Mouse (Mus musculus) adipocyte (in vitro differentiated cells): ENCODE data around the gene F8a.
"Not testable (repeated sequence)": the region's sequence is repeated elsewhere in the genome, so short reads cannot be mapped to it uniquely, and the experiment has no call there.

Experiments
- DNase-seq: peaks from one replicate; pipeline ENCODE4 v3.0.0-alpha.2; 2016; ENCODE audit warnings: low spot score

The F8a gene

GRCm38 (mm10) chrX:73227914-73228605 lies at the start of gene F8a:
Gene F8a (plus strand): TSS chrX:73228291.
- DNase-seq: peak; percentile 84

DNA sequence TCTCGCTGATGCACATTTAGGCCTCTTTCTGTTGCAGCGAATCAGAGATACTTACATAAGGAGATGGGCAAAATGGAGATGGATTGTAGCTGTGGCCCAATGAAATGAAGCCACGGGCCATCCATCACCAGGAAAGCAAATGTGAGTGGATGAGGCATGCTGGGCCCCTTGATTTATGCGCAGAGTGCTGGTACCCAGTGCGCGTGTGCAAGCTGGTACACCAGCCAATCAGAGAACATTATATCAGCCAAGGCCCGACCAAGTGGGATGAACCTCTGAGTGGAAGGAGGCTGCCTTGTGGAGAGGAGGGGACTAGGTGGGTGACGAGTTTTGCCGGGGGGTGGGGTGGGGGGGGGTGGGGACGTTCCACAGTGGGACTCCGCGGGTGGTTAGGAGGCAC lies 36.2 kb upstream of the F8a start, which contains the start of gene Xlr3b:
TSS of gene Xlr3b (plus strand) at position 274 of the 400 bp plus-strand sequence.
- peak; percentile 92 for DNase-seq

DNA sequence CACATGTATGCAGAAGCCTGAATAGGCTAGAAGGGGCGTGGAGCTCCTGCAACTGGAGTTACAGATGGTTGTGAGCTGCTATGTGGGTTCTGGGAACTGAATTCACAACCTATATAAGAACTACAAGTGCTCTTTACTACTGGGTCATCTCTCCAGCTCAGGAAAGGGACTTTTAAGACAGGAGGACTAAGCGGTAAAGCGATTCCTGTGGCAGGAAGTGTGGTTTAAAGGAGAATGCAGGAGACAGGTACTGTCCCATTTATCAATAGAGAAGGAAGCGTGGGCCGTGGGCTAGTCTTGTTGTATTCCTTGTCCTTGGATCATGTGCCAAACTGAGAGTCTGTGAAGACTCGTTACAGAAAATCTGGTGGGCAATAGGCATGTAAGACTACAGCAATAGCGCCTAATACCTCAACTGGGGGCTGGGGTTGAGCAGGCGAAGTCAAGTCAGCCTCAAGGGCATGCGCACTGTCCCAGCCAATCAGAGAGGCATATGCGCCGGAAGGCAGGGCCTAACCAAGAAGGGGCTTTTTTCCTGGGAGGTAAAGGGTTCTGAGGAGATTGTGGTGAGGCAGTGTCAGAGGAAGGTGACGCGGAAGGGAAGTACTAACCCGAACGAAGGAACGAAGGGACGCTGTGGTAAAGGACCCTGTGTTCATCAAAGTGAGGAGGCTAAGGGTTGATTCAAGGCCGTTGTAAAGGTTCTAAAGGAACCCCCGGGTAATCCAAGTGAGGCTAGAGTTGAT lies 14.1 kb upstream of the F8a start, which contains the start of gene Xlr4b:
TSS of gene Xlr4b (plus strand) at position 515 of the 746 bp plus-strand sequence.
- not testable (repeated sequence) for DNase-seq

GRCm38 (mm10) chrX:73225365-73225764 lies 2.7 kb upstream of the F8a start:
- no peak for DNase-seq

DNA sequence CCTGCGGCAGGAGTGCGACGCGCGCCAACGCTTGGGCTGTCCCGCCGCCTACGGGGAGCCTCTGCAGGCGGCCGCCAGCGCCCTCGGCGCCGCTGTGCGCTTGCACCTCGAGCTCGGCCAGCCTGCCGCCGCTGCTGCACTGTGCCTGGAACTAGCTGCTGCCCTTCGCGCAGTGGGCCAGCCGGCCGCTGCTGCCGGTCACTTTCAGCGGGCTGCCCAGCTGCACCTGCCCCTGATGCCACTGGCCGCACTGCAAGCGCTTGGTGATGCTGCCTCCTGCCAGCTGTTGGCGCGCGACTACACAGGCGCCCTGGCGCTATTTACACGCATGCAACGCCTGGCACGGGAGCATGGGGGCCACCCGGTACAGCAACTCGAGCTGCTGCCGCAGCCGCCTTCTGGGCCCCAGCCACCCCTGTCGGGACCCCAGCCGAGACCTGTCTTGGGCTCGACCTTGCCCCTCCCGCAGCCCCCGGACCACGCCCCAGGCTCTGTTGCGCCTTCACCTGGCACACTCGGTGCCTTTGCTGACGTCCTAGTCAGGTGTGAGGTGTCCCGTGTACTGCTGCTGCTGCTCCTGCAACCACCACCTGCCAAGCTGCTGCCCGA lies 619 bp downstream of the F8a start:
- DNase-seq: peak; percentile 60

- no peak for DNase-seq
Observed at GRCm38 (mm10) chrX:73229288-73229687, 1.2 kb downstream of the F8a start.

- not testable (repeated sequence) for DNase-seq
Observed at GRCm38 (mm10) chrX:73242821-73243325, 14.8 kb downstream of the F8a start, which contains the start of gene Xlr4c. Gene Xlr4c (minus strand): TSS chrX:73243130.

- DNase-seq: not testable (repeated sequence)
Observed at GRCm38 (mm10) chrX:73262428-73262827, 34.3 kb downstream of the F8a start.

GRCm38 (mm10) chrX:73265270-73265669 lies 37.2 kb downstream of the F8a start, which contains the start of gene Xlr3c:
Gene Xlr3c (minus strand): TSS chrX:73265390.
- not testable (repeated sequence) for DNase-seq
